Mouse (Mus musculus) midbrain, embryonic 14.5 days (tissue): ENCODE results near the gene Pofut1. TPM values are rescaled to one million over a fixed set of nuclear protein-coding genes. Genes with fewer than 3 reads are reported as not detected.

Source experiments
- ATAC-seq: fragments of 200-750 bp; cut with Nextera tagmentation; 2 replicates; pipeline ENCODE4 v1.8.0; 2017; ENCODE audit warnings: moderate number of reproducible peaks, moderate library complexity; ENCODE audit not compliant: low FRiP score, low TSS enrichment
- DNase-seq: peaks from one replicate; pipeline ENCODE4 v3.0.0-alpha.2; 2015
- H3K27ac ChIP-seq: fragments of 300-500 bp; sonication (generic); replicated peaks from 2 replicates; pipeline ENCODE4 v1.5.1; 2014; ENCODE audit warnings: mild to moderate bottlenecking, low read depth, low read length, moderate library complexity
- H3K27me3 ChIP-seq: fragments of 300-500 bp; sonication (generic); 2 replicates; pipeline ENCODE4 v1.6.1; 2014; ENCODE audit warnings: low read length, control low read depth, mixed read lengths; ENCODE audit not compliant: control insufficient read depth, insufficient read depth
- H3K36me3 ChIP-seq: fragments of 300-500 bp; sonication (generic); 2 replicates; pipeline ENCODE4 v1.6.1; 2014; ENCODE audit warnings: low read length, control low read depth; ENCODE audit not compliant: control insufficient read depth, insufficient read depth
- H3K4me1 ChIP-seq: fragments of 300-500 bp; sonication (generic); 2 replicates; pipeline ENCODE4 v1.6.1; 2014; ENCODE audit warnings: mild to moderate bottlenecking, antibody characterized with exemption, low read length, control low read depth; ENCODE audit not compliant: control insufficient read depth, insufficient read depth
- H3K4me2 ChIP-seq: fragments of 300-500 bp; sonication (generic); 2 replicates; pipeline ENCODE4 v1.6.1; 2014; ENCODE audit warnings: mild to moderate bottlenecking, low read length, moderate library complexity
- H3K4me3 ChIP-seq: fragments of 300-500 bp; sonication (generic); replicated peaks from 2 replicates; pipeline ENCODE4 v1.5.1; 2014; ENCODE audit warnings: low read depth, low read length
- H3K9ac ChIP-seq: fragments of 300-500 bp; sonication (generic); replicated peaks from 2 replicates; pipeline ENCODE4 v1.6.1; 2014; ENCODE audit warnings: mild to moderate bottlenecking, low read length, moderate library complexity
- H3K9me3 ChIP-seq: fragments of 300-500 bp; sonication (generic); 2 replicates; pipeline ENCODE4 v1.6.1; 2016; ENCODE audit warnings: low read length, control low read depth, mixed read lengths; ENCODE audit not compliant: control insufficient read depth
- WGBS: fragments of 180-500 bp; shearing (Covaris S2); extraction: QIAGEN DNeasy Blood & Tissue Kit; methylation state at CpG from one replicate; pipeline ENCODE4 v1.1.7; 2014; 5-methylcytosine and 5-hydroxymethylcytosine counted together
- polyA plus RNA-seq: library from polyadenylated mRNA; unstranded; fragments of >200 nt; fragmentation: Nextera tagmentation; extraction: Ambion mirVana; gene quantifications from 2 replicates; pipeline ENCODE4 v1.2.1, GENCODE M21; 2014

The Pofut1 gene
- polyA plus RNA-seq, 1 experiment from 2014 or later, result 6.0 TPM

DNA sequence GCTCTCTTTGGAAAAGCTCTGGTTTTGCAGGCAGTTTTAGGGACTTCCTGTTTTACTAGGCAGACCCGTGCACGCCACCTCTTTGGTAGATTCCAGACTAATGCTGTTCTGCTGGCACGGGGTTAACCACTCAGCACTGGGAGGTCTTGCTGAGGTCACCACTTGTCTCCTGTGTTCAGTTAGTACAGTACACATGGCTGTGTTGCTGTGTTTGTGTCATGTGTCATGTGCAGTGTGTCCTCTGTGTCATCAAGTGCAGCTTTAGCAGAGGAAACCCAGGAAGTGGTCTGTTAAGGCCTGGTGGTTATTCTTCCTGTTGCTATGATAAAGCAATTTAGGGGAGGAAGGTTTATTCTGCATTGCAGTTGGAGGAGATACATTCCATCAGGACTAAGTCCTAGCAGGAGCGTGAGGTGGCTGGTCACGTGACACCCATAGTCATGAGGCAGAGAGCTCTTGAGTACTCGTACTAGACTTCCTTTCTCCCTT lies 26.5 kb upstream of the Pofut1 start:
- peaks cover 9% of the 10 kb centered on the region for H3K36me3 ChIP-seq
- no peak overlapping the region for H3K4me3 ChIP-seq
- no peak for ATAC-seq
- WGBS, result 84% methylated on average over 6 of the region's 6 CpGs
- DNase-seq, result no peak
- no peaks in the 10 kb centered on the region for H3K27me3 ChIP-seq
- no peak overlapping the region for H3K4me2 ChIP-seq
- H3K9ac ChIP-seq, result no peak overlapping the region
- H3K9me3 ChIP-seq, result no peaks in the 10 kb centered on the region
- no peak overlapping the region for H3K27ac ChIP-seq
- H3K4me1 ChIP-seq, result no peaks in the 10 kb centered on the region

DNA sequence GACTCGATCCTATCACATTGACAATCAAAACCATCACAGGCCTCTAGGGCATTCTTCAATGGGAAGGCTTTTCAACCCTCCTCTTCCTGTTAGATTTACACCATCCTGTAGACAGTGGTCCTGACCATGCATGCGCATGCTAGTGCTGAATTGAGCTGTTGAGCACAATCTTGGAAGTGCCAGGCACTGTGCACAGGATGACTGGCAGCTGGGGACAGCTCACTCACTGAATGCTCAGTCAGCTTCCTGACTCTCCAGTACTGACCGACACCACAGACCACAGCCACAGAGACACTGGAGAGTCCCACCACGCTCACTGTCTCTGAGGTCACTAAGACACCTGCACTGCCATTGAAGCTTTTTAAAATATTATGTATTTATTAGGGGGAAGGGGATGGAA lies 25.9 kb upstream of the Pofut1 start:
- H3K27me3 ChIP-seq, result no peaks in the 10 kb centered on the region
- no peaks in the 10 kb centered on the region for H3K9me3 ChIP-seq
- no peak for ATAC-seq
- H3K4me3 ChIP-seq, result no peak overlapping the region
- H3K9ac ChIP-seq, result no peak overlapping the region
- DNase-seq, result no peak
- peaks cover 3% of the 10 kb centered on the region; the same call in 1 of the 2 replicates for H3K36me3 ChIP-seq
- no peak overlapping the region for H3K4me2 ChIP-seq
- WGBS, result 78% methylated on average over 4 of the region's 4 CpGs
- no peak overlapping the region for H3K27ac ChIP-seq
- H3K4me1 ChIP-seq, result no peaks in the 10 kb centered on the region

DNA sequence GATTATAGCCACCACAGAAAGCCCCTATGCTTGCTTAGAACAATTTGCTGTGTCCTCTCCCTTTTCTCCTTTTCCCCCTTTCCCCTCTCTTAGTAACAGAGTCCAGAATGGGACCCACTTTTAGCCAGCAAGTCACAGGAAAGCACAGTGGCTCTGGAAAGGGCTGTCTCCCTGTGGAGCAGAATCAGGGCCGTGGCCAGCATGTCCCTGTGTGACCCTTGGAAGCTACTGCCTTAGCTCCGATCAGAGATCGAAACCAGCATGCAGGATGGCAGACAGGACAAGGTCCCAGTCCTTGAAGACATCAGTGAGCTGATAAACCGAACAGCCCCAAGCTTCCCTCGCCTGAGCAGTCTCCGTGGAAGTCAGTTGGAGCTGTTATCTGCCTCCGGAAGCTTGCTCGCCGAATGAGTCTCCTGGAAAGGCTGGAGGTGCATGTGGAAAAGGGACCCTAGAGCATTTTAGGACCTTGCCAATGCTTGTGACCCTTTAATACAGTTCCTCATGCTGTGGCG lies 23.4 kb upstream of the Pofut1 start:
- ATAC-seq, result no peak
- Histone ChIP-seq H3K27ac (no peak overlapping the region), H3K4me2 (no peak overlapping the region), H3K4me3 (no peak overlapping the region), H3K27me3 (no peaks in the 10 kb centered on the region), H3K9ac (no peak overlapping the region), H3K36me3 (no peaks in the 10 kb centered on the region), H3K4me1 (no peaks in the 10 kb centered on the region), H3K9me3 (no peaks in the 10 kb centered on the region)
- WGBS, result 93% methylated on average over 10 of the region's 10 CpGs
- DNase-seq, result no peak

DNA sequence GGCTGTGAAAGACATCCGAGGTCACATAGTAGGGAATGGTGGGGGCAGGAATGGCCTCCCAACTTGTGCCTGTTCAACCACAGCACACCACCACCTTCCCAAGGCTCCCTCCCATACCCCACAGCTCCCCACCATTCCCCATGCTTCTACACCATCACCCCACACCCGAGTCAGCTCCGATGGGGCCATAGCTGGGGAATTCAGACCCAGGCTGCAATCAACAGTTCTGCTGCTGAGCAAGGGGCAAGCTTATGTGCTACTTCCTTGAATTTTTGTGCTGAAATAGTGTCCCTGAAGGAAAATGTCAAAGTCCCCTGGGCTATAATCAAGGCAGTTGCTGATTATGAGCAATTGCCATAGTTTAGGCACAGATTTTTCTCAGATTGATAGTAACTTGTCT lies 22.8 kb upstream of the Pofut1 start:
- WGBS, result 86% methylated on average over 3 of the region's 3 CpGs
- Histone ChIP-seq H3K9me3 (no peaks in the 10 kb centered on the region), H3K9ac (no peak overlapping the region), H3K27ac (no peak overlapping the region), H3K27me3 (no peaks in the 10 kb centered on the region), H3K4me2 (no peak overlapping the region), H3K36me3 (no peaks in the 10 kb centered on the region), H3K4me1 (no peaks in the 10 kb centered on the region), H3K4me3 (no peak overlapping the region)
- DNase-seq, result no peak
- ATAC-seq, result no peak

DNA sequence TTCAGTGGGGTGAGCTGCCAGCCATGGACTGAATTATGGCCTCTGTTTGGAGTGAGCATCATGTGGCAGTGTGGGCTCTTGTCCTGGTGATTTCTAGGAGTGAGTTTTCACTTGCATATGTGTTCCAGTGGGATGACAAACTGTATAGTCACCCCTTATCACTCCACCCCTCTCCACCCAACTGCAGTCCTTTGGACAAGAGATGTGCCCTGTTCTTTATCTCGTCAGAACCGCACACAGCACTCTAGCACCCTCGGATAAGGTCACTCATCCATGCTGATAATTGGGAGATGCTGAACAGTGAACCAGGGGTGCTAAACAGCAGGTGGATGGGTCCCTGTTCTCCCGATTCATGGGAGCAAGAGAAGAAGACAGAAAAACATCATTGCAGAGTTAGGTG lies 19.7 kb upstream of the Pofut1 start:
- Histone ChIP-seq H3K36me3 (no peaks in the 10 kb centered on the region), H3K4me1 (peaks cover 6% of the 10 kb centered on the region; the same call in 1 of the 2 replicates), H3K27ac (no peak overlapping the region), H3K4me2 (no peak overlapping the region), H3K4me3 (no peak overlapping the region), H3K9me3 (no peaks in the 10 kb centered on the region), H3K9ac (no peak overlapping the region), H3K27me3 (no peaks in the 10 kb centered on the region)
- ATAC-seq (no peak), DNase-seq (no peak)
- WGBS, result 90% methylated on average over 4 of the region's 4 CpGs

DNA sequence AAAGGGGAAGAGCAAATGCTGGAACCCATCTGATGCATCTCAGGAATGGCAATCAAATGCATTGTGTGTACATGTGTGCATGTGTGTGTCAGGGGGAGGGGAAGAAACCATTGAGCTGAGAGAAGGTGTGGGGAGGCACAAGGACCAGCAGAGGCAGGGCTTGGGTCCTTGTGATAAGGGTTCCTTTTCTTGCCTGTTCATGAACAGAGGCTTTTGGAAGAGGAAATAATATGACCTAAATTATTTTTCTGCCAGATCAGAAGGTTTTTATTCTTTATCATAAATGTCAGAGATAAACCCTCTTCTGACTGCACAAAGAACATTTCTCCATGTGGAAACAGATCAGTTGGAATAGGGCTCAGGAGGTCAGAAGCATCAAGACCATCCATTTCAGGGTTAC lies 19.2 kb upstream of the Pofut1 start:
- no peak overlapping the region for H3K4me3 ChIP-seq
- no peak overlapping the region for H3K4me2 ChIP-seq
- no peak overlapping the region for H3K27ac ChIP-seq
- ATAC-seq, result no peak
- no peaks in the 10 kb centered on the region for H3K27me3 ChIP-seq
- no peaks in the 10 kb centered on the region for H3K36me3 ChIP-seq
- DNase-seq, result no peak
- no peaks in the 10 kb centered on the region for H3K9me3 ChIP-seq
- no peak overlapping the region for H3K9ac ChIP-seq
- peaks cover 6% of the 10 kb centered on the region; the same call in 1 of the 2 replicates for H3K4me1 ChIP-seq

DNA sequence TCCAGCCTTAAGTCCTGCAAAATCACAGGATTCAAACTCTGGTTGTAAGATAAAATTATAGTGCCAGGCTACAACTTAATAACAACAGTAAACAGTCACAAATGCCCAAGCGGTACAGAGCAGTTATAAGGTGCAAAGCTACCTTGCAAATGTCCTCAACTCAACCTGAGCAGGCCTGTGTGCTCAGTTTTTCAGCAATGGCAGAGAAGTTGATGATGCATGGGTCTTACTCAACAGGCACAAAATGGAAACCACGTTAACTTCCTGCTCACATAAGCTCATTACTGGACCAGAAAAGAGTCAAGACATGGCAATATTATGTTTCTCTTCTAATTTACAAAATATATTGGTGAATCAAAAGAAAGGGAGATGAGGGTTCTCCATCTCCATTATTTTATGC lies 18.8 kb upstream of the Pofut1 start:
- Histone ChIP-seq H3K27me3 (no peaks in the 10 kb centered on the region), H3K4me3 (no peak overlapping the region), H3K4me1 (peaks cover 6% of the 10 kb centered on the region; the same call in 1 of the 2 replicates), H3K4me2 (no peak overlapping the region), H3K9ac (no peak overlapping the region), H3K9me3 (no peaks in the 10 kb centered on the region), H3K36me3 (no peaks in the 10 kb centered on the region), H3K27ac (no peak overlapping the region)
- 95% methylated on average over 2 of the region's 2 CpGs for WGBS
- DNase-seq (no peak), ATAC-seq (no peak)

DNA sequence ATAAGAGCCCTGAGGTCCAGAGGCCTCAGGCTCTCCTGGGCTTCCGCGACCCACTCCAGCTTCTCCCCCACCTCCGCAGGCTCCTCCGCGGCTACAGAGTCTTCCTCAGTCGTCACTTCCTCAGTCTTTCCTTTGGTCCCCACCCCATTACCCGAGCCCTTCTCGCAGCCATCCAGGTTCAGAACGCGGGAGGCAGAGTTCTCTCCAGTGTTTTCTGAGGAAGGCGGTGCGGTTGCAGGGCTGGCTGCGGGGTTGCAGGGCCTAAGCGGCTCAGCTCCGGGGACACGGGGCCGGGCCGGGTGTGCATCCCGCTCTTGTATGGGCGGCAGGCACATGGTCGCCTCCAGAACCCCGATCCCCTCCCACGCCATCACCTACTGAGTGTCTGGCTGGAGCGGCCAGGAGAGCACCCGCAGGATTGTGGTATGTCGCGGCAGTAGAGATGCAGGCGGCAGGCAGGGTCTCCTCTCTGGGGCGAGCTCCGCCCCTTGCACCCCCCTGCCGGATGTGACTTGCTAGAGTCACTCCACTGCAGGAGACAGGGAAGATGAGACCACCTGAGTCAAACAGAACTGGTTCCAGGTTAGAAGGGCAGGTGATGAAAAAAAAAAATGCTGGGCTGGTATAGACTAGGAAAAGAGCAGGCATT lies 16.3 kb upstream of the Pofut1 start, which contains the start of gene Tspyl3:
Gene Tspyl3 (minus strand): TSS at position 496 of the 649 bp plus-strand sequence.
- Histone ChIP-seq H3K4me1 (peaks cover 6% of the 10 kb centered on the region; the same call in 1 of the 2 replicates), H3K36me3 (peaks cover 22% of the 10 kb centered on the region), H3K9me3 (no peaks in the 10 kb centered on the region), H3K27ac (peak within 1 kb of the TSS; percentile 86), H3K9ac (peak within 1 kb of the TSS; percentile 80), H3K27me3 (no peaks in the 10 kb centered on the region), H3K4me3 (peak within 1 kb of the TSS; percentile 55), H3K4me2 (peak within 1 kb of the TSS; percentile 73)
- DNase-seq, result peak; percentile 80
- peak; percentile 83 for ATAC-seq
- 1% methylated on average over 31 of the region's 31 CpGs for WGBS

DNA sequence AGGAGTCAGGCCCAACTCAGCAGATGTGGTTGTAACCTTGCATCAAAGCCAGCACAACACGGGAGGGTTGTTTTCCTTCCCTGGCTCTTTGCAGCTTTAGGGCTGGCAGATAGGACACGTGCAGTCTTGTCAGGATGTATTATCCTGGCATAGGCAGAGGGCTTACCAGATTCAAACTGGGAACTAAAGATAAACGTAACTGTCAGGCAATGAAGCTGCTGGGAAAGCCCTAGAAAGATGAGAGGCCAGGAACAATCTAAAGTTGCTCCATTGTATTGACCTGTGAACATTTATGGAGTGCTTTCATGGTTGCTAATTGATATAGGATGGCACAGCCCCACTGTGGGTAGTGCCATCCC lies 15.8 kb upstream of the Pofut1 start:
- Histone ChIP-seq H3K4me2 (peak overlapping the region; percentile 73), H3K27ac (peak overlapping the region; percentile 86), H3K9me3 (no peaks in the 10 kb centered on the region), H3K4me3 (peak overlapping the region; percentile 55), H3K4me1 (peaks cover 6% of the 10 kb centered on the region; the same call in 1 of the 2 replicates), H3K27me3 (no peaks in the 10 kb centered on the region), H3K36me3 (peaks cover 27% of the 10 kb centered on the region), H3K9ac (peak overlapping the region; percentile 80; the same call in 1 of the 2 replicates)
- DNase-seq, result no peak
- 7% methylated on average over 3 of the region's 3 CpGs for WGBS
- ATAC-seq, result no peak
